Mouse (Mus musculus) hindbrain, embryonic 10.5 days (tissue): ENCODE measurements at regions not wholly inside any gene's neighbourhood (a gene's known extent, or its start where the extent isn't known, plus 50 kb on each side); places are given as distances from the start of the nearest gene placed in this dataset.

Source experiments
- DNase-seq: peaks from one replicate; pipeline ENCODE4 v3.0.0-alpha.2; 2017; ENCODE audit warnings: low spot score
- H3K27ac ChIP-seq: fragments of 300-500 bp; sonication (generic); 2 replicates; pipeline ENCODE4 v1.5.1; 2016; ENCODE audit warnings: mild to moderate bottlenecking, moderate library complexity
- H3K27me3 ChIP-seq: fragments of 300-500 bp; sonication (generic); 2 replicates; pipeline ENCODE4 v1.6.1; 2016; ENCODE audit warnings: mild to moderate bottlenecking; ENCODE audit not compliant: poor library complexity, insufficient read depth, severe bottlenecking
- H3K36me3 ChIP-seq: fragments of 300-500 bp; sonication (generic); 2 replicates; pipeline ENCODE4 v1.6.1; 2016; ENCODE audit warnings: mild to moderate bottlenecking, moderate library complexity
- H3K4me1 ChIP-seq: fragments of 300-500 bp; sonication (generic); replicated peaks from 2 replicates; pipeline ENCODE4 v1.6.1; 2016; ENCODE audit warnings: mild to moderate bottlenecking
- H3K4me3 ChIP-seq: fragments of 300-500 bp; sonication (generic); 2 replicates; pipeline ENCODE4 v1.5.1; 2016; ENCODE audit warnings: mild to moderate bottlenecking, moderate library complexity
- H3K9me3 ChIP-seq: fragments of 300-500 bp; sonication (generic); 2 replicates; pipeline ENCODE4 v1.6.1; 2016; ENCODE audit warnings: mild to moderate bottlenecking, moderate library complexity
- WGBS: fragments of 180-500 bp; shearing (Covaris S2); methylation state at CpG from one replicate; pipeline ENCODE4 v1.1.7; 2016; 5-methylcytosine and 5-hydroxymethylcytosine counted together

DNA sequence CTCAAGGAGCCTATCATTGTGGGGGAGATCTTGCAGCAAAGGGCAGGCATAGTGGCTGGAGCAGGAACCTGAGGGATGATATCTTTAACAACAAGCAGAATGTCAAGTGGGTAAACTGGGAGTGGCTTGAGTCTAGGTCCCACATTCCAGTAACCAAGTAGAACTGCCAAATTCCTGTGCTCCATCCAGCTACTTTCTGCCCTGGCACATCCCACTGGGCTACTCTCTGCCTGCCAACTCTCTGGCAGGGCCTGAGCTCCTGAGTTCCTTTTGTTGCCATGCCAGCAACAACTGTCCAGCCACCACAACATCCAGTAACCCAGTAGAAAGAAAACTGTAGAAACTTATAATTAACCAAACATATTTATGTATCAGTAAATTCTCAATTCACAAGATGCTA is 1088.8 kb upstream of the Tenm4 start:
- DNase-seq: no peak

DNA sequence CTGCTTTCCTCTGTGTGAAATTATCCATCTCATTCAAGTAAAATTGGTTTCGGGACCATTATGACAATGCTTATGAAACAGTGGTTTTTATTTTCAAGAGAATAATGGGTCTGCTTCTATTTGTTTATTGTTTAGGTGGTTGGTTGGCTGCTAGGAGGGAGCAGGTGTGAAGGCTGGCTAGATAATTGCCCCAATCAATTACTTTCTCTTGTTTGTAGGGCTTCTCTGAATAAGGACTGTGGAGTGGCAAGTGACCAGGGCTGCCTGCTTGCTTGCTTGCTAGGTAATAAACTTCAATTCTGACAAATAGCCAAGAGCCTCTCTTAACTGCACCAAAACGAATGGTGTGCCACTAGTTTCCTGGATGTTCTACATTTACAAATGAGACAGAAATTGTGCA is 1086.7 kb upstream of the Tenm4 start:
- no peak for DNase-seq
- H3K4me3 ChIP-seq: no peak overlapping the region
- H3K36me3 ChIP-seq: no peaks in the 10 kb centered on the region
- no peaks in the 10 kb centered on the region for H3K9me3 ChIP-seq
- H3K4me1 ChIP-seq: peaks cover under 1% of the 10 kb centered on the region; the same call in 1 of the 2 replicates
- H3K27ac ChIP-seq: no peak overlapping the region
- H3K27me3 ChIP-seq: no peaks in the 10 kb centered on the region
- WGBS: 84% methylated on average over 2 of the region's 2 CpGs

More for the DNA sequence above, 1088.8 kb upstream of the Tenm4 start:
- Histone ChIP-seq H3K9me3 (no peaks in the 10 kb centered on the region), H3K4me3 (no peak overlapping the region), H3K27ac (no peak overlapping the region), H3K36me3 (no peaks in the 10 kb centered on the region), H3K4me1 (no peaks in the 10 kb centered on the region), H3K27me3 (no peaks in the 10 kb centered on the region)

- Histone ChIP-seq H3K4me3 (no peak overlapping the region), H3K27ac (no peak overlapping the region), H3K27me3 (no peaks in the 10 kb centered on the region), H3K4me1 (peaks cover 7% of the 10 kb centered on the region; the same call in 1 of the 2 replicates), H3K9me3 (no peaks in the 10 kb centered on the region), H3K36me3 (no peaks in the 10 kb centered on the region)
- peak; percentile 28 for DNase-seq
These were observed 1079.7 kb upstream of the Tenm4 start for GRCm38 (mm10) chr7:95091360-95091759.

GRCm38 (mm10) chr7:95129020-95129419 is 1042.0 kb upstream of the Tenm4 start:
- no peak for DNase-seq
- no peaks in the 10 kb centered on the region for H3K9me3 ChIP-seq
- no peaks in the 10 kb centered on the region for H3K27me3 ChIP-seq
- H3K27ac ChIP-seq: no peak overlapping the region
- H3K4me1 ChIP-seq: peaks cover 2% of the 10 kb centered on the region
- WGBS: 74% methylated on average over 4 of the region's 4 CpGs
- no peaks in the 10 kb centered on the region for H3K36me3 ChIP-seq
- H3K4me3 ChIP-seq: no peak overlapping the region

GRCm38 (mm10) chr7:95133038-95133437 is 1038.0 kb upstream of the Tenm4 start:
- 85% methylated on average over 1 of the region's 1 CpGs for WGBS
- no peaks in the 10 kb centered on the region for H3K9me3 ChIP-seq
- H3K4me1 ChIP-seq: peaks cover 7% of the 10 kb centered on the region
- no peaks in the 10 kb centered on the region for H3K36me3 ChIP-seq
- no peaks in the 10 kb centered on the region for H3K27me3 ChIP-seq
- H3K27ac ChIP-seq: no peak overlapping the region
- no peak for DNase-seq
- no peak overlapping the region for H3K4me3 ChIP-seq

- Histone ChIP-seq H3K27ac (no peak overlapping the region), H3K27me3 (no peaks in the 10 kb centered on the region), H3K4me1 (peaks cover 7% of the 10 kb centered on the region), H3K4me3 (no peak overlapping the region), H3K36me3 (no peaks in the 10 kb centered on the region), H3K9me3 (no peaks in the 10 kb centered on the region)
- DNase-seq: no peak
- WGBS: 57% methylated on average over 5 of the region's 5 CpGs
These were observed 1036.9 kb upstream of the Tenm4 start for GRCm38 (mm10) chr7:95134062-95134625.

DNA sequence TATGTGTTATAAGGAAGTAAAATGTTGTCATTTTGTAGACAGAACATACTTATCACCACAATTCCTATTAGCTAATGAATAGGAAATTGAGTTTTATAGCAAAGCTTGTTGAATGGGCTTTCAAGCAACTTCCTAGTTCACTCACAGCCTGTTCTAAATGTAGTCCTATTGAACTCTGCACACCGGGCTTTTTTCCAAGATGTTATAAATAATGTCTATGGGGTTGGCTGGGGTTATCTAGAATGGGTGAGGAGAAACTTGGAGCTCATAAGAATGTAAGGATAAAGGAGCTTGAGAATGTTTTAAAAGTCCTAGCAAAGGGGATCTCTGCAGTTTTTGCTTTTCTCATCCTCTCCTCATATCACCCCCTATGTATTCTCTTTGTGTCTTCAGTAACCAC is 1029.3 kb upstream of the Tenm4 start:
- DNase-seq: no peak
- no peaks in the 10 kb centered on the region for H3K36me3 ChIP-seq
- no peaks in the 10 kb centered on the region for H3K9me3 ChIP-seq
- H3K27me3 ChIP-seq: no peaks in the 10 kb centered on the region
- 80% methylated on average over 1 of the region's 1 CpGs for WGBS
- no peak overlapping the region for H3K4me3 ChIP-seq
- no peak overlapping the region for H3K27ac ChIP-seq
- no peaks in the 10 kb centered on the region for H3K4me1 ChIP-seq

DNA sequence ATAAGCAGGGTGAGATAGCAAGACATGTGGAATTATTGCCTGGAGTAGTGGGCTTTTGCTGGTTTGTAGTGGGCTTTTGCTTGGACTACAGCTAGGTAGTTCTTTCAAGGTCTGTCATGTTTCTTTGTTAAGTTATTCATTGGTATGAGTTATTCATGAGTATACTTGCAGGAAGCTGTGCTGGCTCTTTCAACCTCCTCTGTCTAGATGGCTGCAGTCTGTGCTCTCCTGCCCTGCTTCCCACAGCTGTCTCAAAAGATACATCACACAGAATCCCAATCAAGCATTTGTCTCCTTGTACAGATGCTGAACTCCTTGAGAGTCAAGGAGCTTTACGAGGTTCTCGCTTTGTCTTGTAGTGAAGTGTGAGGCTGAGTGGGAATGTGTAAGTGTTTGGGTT is 1028.0 kb upstream of the Tenm4 start:
- WGBS: 84% methylated on average over 2 of the region's 2 CpGs
- Histone ChIP-seq H3K27ac (no peak overlapping the region), H3K4me3 (no peak overlapping the region), H3K36me3 (no peaks in the 10 kb centered on the region), H3K27me3 (no peaks in the 10 kb centered on the region), H3K9me3 (no peaks in the 10 kb centered on the region), H3K4me1 (no peaks in the 10 kb centered on the region)
- DNase-seq: no peak
